Mouse (Mus musculus) left cerebral cortex, postnatal 4 days (tissue): ENCODE results near the gene Dip2a. TPM values are rescaled to one million over a fixed set of nuclear protein-coding genes. Genes with fewer than 3 reads are reported as not detected.

Source experiments
- DNase-seq: peaks from one replicate; pipeline ENCODE4 v3.0.0-alpha.2; 2022
- intact Hi-C: fragments of 180-260 bp; cut with DNase I; formaldehyde crosslinking; loops from one replicate; pipeline ENCODE4 v1.15.1; 2025
- total RNA-seq, 2 experiments: library from RNA; stranded (reverse); gene quantifications; 2 replicates each; pipeline ENCODE4 v1.2.3; 2021

The Dip2a gene
- total RNA-seq: 10 to 100 TPM; 75.7 to 77.0 TPM

DNA sequence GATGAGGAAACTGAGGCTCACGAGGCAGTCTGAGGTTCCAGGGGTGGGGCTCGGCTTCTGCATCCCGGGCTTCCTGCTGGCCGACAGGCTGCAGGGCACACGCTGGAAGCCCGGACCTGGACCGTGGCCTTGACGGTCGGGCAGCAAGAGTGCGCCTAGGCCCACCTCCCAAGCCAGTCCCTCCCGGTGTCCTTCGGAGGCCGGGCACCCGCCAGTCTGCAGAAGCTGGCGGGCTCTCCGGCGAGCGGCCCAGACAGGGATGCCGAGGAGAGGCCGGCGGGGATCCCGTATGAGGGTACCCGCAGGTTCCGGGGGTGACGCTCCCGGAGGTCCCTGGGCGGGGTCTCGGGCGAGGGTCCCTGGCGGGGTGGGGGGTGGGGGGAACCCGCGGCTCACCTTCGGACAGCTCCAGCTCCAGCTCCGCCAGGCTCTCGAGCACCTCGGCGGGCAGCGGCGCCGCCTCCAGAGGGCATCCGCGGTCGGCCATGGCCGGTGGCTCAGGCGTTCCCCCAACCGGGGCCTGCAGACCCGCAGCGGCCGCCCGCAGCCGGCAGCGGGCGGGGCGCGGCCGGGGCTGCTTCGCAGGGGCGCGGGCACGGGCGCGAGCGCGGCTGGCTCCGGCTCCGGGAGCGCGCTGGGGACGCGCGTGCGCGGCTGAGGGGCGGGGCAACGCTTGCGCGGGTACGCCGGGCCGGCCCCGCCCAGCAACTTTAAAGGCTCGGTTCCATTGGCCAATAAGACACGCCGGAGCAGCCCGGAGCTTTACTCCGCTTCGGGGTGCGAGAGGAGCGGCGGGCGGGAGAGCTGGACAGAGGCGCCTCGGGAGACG lies at the start of gene Dip2a:
Dip2a (minus strand) TSS at position 581 of the 829 bp plus-strand sequence.
- DNase-seq: peak; percentile 96
- intact Hi-C loops: no loop called here

DNA sequence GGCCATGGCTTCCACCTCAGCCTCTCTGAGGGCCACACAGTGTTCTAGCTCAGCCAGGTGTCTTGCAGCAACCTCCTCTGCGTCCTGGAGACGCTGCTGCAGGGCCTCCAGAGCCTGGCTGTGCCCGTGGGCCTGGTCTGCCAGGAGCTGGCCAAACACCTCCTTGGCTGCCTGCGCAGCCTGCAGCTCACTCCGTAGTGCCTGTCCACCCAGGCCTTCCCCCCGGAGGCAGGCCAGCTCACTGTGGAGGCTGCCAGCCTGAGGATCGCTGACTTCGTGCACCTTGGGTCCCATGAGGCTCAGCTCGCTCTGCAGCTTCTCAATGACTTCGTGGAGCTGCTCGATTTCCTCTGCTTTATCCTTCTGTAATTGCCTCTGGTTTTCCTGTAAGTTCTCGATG lies 47.5 kb upstream of the Dip2a start:
- DNase-seq: no peak
- intact Hi-C loops: no loop called here

DNA sequence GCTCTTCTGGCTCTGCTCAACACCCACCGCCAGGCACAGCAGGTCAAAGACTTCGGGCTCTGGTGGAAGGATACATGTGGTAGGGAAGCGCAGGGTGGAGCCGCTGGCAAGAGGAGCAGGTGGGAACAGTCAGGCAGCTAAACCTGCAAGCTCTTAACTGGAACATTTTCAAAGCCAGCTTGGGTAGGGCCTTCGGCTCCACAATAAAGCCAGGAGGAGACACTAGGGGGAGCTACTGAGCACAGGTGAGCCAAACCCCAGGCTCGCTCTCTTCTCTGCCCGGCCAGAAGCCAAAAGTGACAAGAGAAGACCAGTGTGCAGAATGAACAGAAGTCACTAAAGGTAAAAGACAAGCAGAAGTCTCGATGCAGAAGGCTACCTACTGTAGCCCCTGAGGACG lies 46.7 kb upstream of the Dip2a start:
- intact Hi-C loops: no loop called here
- no peak for DNase-seq

DNA sequence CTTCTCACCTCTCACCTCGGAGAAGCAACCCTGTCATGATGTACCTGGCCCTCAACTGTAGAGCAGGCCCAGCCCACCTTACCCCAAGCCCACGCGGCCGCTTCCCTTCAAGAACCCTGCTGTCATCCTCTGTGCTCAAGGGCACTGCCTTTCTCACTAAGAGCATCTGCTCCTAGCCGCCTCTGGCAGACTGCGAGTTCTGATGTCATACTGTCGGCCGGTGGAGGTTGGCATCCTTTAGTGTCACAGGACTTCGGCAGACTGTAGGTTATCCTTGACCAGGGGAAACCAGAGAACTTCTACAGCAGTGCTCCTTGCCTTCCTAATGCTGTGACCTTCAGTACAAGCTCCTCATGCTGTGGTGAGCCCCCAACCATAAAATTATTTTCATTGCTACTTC lies 46.1 kb upstream of the Dip2a start:
- intact Hi-C loops: no loop called here
- DNase-seq: no peak

GRCm38 (mm10) chr10:76374981-76375380 lies 29.9 kb upstream of the Dip2a start:
- intact Hi-C loops: no loop called here
- no peak for DNase-seq

- DNase-seq: no peak
- intact Hi-C loops: no loop called here
Measured at GRCm38 (mm10) chr10:76371736-76372135, 26.6 kb upstream of the Dip2a start.

DNA sequence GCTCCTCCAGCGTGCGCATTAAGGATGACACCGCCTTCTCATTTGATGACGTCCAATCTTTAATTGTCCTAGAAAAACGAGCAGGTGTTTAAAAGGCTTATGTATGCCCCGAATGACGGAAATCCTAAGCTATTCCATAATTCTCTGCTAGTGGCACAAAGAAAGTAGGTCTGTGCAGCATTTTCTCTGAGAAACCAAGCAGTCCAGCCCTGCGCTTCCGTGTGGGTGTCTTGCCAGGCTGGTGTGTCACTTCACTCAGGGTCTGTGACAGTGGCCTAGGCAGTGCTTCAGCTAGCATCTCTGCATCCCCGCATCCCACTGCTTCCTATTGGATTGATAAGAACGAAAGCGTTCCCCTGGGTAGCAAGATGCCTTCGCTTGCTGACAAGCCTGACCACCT lies 23.7 kb upstream of the Dip2a start:
- no peak for DNase-seq
- intact Hi-C loops: no loop called here

- intact Hi-C loops: no loop called here
- no peak for DNase-seq
Measured at GRCm38 (mm10) chr10:76363233-76363632, 18.1 kb upstream of the Dip2a start.

DNA sequence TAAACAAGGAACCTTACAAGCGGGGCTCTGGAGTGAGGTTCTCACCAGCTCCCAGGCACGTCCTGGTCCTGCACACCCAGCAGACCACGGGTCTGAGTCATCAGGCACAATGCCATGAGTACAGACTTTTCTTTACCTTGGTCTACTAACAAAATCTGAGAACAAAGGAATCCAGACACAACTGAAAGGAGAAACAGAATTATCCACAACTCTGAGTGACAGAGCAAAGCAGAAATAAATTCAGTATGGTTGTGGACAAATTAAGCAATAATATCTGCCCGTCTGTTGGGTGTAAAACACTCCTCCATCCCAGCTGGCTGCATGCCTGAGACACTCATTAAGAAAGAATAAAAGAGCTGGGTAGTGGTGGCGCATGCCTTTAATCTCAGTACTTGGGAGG lies 13.4 kb upstream of the Dip2a start:
- intact Hi-C loops: no loop called here
- no peak for DNase-seq

GRCm38 (mm10) chr10:76357286-76357875 lies 12.3 kb upstream of the Dip2a start:
- intact Hi-C loops: no loop called here
- no peak for DNase-seq

DNA sequence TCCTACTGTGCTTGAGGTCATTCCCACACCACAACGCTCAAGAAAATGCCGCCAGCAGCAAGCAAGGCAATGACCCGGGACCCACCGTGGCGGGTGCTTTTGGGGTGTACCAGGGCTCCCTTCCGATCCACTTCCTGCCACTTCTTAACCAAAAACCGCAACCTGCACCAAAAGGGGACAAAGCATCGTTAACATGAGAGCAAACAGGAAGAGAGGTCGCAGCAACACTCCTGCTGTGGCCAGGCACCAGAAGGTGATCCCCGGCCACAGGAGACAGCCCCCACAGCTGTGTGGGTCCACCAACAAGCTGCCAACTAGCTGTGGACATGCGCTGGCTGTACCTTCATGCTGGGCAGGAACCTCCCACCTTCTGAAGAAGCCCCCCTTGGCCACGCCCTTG lies 9.9 kb upstream of the Dip2a start:
- intact Hi-C loops: no loop called here
- DNase-seq: no peak

- intact Hi-C loops: no loop called here
- DNase-seq: no peak
Measured at GRCm38 (mm10) chr10:76353986-76354385, 8.9 kb upstream of the Dip2a start.

DNA sequence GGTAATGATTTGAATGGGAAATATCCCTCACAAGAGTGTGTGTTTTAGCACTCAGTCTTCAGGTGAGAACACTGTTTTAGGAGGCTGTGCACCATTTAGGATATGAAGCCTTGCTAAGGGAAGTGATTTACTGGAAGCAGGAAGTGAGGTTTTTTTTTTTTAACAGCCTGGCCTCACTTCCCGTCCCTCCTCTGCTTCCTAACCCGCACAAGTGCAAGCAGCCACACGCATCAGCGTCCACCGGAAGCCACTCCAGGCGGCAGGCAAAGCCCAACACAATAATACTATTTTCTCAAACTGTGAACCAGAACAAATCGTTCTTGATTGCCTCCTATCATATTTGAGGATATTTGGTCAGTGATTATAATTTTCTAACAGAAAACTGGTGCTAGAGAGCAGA lies 6.9 kb upstream of the Dip2a start:
- intact Hi-C loops: no loop called here
- DNase-seq: no peak

GRCm38 (mm10) chr10:76346589-76346988 lies 1.5 kb upstream of the Dip2a start:
- intact Hi-C loops: no loop called here
- DNase-seq: peak; percentile 65

GRCm38 (mm10) chr10:76346043-76346491 lies 976 bp upstream of the Dip2a start:
- no peak for DNase-seq
- intact Hi-C loops: no loop called here

DNA sequence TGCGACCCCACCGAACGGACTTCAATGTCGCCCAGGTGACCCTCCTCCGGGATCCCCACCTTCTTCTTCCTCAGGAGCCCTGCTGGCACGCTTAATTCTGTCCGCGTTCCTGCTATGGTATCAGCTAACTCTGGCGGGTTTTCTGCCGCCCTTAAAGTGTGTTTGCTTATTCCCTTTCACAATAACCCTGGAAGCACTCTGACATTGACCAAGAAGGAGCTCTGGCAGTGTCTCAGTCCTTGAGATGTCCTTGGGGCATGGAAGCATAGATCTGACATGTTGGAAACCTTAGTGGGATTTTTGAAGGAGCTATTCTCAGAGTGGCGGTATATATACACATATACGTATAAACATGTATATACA lies 430 bp upstream of the Dip2a start:
- intact Hi-C loops: no loop called here
- DNase-seq: no peak

GRCm38 (mm10) chr10:76334350-76334749 lies 10.7 kb downstream of the Dip2a start:
- intact Hi-C loops: no loop called here
- no peak for DNase-seq

DNA sequence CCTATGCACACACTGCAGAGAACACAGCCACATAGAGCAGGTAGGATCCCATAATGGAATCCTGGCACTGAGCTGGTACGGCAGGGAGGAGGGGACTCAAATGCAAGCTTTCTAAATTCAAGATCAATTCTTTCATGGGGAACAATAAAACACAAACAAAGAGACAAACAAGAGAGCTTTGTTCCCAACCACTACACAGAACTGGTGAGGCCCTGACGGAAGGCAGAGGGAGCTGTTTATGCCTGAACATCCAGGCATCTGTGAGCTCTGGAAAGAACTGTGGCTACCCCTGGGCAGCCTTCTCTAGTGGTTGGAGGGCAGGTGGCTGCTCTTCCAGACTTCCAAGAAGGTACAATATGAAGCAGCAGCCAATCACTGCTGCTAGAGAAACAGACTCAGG lies 13.1 kb downstream of the Dip2a start:
- intact Hi-C loops: no loop called here
- no peak for DNase-seq

DNA sequence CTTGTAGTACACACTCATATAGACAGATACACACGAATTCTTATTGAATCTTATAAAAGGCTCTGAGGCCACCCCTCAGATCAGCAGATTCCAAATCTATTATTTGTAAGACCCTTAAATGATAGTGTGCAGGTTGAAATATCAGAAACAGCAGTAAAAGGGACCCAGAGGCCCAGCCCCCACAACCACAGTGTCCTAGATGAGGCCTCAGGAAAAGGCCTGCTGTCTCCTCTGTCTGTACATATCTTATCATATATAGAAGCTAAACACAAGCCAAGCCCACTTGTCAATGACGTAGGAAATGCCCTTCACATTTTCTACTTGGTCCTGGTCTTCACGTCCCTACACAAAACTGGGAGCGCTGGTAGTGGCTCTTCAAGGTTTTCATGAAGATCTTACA lies 16.0 kb downstream of the Dip2a start:
- intact Hi-C loops: no loop called here
- no peak for DNase-seq

DNA sequence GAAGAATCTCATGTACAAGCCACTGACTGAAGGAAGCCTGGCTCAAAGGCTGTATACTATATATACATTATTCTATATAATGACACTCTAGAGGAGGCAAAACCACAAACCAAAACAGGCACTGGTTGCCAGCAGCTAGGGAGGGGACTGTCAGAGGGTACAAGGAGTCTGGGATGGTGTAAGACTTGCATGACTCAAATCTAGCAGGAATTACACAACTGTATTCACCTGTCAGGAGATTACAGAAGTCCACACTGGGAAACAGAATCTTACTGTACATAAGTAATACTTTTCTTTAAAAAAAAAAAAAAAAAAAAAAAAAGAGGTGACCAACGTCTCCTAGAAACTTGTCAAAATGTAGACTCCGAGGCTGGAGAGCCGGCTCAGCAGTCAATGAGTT lies 16.5 kb downstream of the Dip2a start:
- intact Hi-C loops: no loop called here
- DNase-seq: no peak

DNA sequence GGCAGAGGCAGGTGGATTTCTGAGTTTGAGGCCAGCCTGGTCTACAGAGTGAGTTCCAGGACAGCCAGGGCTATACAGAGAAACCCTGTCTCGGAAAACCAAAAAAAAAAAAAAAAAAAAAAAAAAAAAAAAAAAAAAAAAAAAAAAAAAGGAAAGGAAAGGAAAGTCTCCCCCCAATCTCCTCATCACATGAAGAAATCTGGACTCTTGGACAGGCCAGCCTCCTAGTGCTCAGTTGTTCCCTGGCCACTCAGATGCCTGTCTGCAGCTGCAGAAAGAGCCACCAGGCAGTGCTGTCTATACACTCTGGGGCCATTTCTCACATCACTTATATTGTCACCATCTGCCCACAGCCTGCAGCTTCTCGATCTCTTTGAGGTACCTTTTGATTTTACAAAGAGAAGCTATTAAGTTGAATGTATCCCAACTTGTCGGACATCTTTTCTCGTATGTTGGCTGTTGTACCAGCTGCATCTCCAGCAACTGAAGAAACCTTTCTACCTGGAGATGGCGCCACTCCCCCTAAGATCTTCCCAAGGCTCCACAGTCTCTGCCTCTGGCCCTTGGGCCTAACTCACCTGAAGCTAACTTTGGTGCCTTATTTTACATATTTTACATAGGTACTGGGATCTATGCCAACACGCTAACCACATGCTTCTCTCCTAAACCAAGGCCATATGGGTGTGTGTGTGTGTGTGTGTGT lies 18.6 kb downstream of the Dip2a start:
- intact Hi-C loops: no loop called here
- DNase-seq: peak; percentile 14

DNA sequence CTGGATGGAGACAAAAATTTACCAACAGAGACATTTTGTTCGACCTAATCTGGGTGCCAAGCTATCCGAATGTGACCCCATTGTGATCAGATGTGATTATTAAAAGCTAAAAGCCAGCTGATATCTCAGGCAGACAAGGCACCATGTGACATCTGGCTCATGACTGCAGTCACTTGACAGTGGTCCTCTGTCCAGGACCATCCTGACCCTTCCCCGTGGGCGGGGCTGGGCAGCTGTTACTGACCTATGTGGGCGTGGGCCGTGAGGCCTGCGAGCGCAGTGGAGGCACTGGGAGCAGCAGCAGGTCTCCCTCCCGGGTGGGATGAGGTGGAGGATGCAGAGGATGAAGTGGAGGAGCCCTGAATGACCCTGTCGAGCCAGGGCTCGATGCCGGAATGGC lies 27.5 kb downstream of the Dip2a start:
- DNase-seq: no peak
- intact Hi-C loops: no loop called here
